Mouse (Mus musculus): ENCODE measurements around the gene Skiv2l.

DNA sequence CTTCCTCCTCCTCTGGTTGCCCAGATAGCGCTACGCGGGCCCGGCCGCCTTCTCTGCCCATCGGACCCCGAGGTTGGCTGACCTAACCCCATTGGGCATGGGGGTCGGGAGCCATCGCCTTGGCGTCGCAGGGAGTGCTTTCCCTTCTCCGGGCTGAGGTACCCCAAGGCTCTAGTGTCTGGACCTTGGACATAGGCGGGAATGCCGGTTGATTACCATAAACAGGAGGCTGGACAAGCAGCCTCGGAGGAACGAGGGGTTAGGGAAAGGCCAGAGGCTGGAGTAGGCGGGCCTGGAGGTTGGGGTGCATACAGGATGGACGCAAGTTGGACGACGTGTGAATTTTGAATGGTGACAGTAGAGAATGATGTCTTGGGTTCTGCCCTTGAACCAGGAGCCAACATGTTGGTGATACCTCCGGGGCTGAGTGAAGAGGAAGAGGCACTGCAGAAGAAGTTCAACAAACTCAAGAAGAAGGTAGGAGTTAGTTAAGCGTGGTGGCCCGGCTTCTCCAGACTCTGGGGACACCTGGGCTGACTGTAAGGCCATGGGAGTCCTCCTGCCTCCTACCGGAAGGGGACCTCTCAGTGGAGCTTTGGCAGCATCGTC, 611 bp upstream of the Skiv2l start:
- no peak for TF ChIP-seq CTCF (conservative IDR thresholded peaks at IDR 0.05; ENCODE audit: low read length)
- TF ChIP-seq NANOG (IDR thresholded peaks at IDR 0.05; ENCODE audit: borderline replicate concordance, low read length) = no peak
- TF ChIP-seq POU5F1 (IDR thresholded peaks at IDR 0.05; ENCODE audit: borderline replicate concordance, low read length) = no peak
